Mouse (Mus musculus) monocyte, adult 2 months (primary cell): Measurements from ENCODE around the gene Olfr218.
"Not testable (repeated sequence)": the region's sequence is repeated elsewhere in the genome, so short reads cannot be mapped to it uniquely, and the experiment has no call there.

Source experiments
- DNase-seq, 2 experiments: peaks; one replicate each; pipeline ENCODE4 v3.0.0; 2022; ENCODE audit warnings: low spot score in 2 of 2, low read depth in 1 of 2

Gene Olfr218

GRCm38 (mm10) chr1:173197508-173197907, at the start of gene Olfr218:
TSS of gene Olfr218 (plus strand) at chr1:173197808.
- DNase-seq: no peak

- no peak for DNase-seq
Measured at GRCm38 (mm10) chr1:173174154-173174842, 23.3 kb upstream of the Olfr218 start.

GRCm38 (mm10) chr1:173190540-173190939, 7.1 kb upstream of the Olfr218 start, which contains the start of gene Olfr1406:
TSS of gene Olfr1406 (minus strand) at chr1:173190640.
- no peak for DNase-seq

GRCm38 (mm10) chr1:173192059-173192458, 5.5 kb upstream of the Olfr218 start:
- DNase-seq: no peak

GRCm38 (mm10) chr1:173196359-173196758, 1.2 kb upstream of the Olfr218 start:
- no peak for DNase-seq

GRCm38 (mm10) chr1:173212092-173212491, 14.5 kb downstream of the Olfr218 start, which contains the start of gene Olfr1404:
TSS of gene Olfr1404 (plus strand) at chr1:173212392.
- no peak for DNase-seq

- DNase-seq: no peak
Measured at GRCm38 (mm10) chr1:173216481-173216880, 18.9 kb downstream of the Olfr218 start.

GRCm38 (mm10) chr1:173227081-173227480, 29.5 kb downstream of the Olfr218 start, which contains the start of gene Fcer1a:
TSS of gene Fcer1a (minus strand) at chr1:173227214.
- no peak for DNase-seq

GRCm38 (mm10) chr1:173237004-173237403, 39.4 kb downstream of the Olfr218 start:
- DNase-seq: not testable (repeated sequence)

GRCm38 (mm10) chr1:173249888-173250287, 52.3 kb downstream of the Olfr218 start:
- no peak for DNase-seq
